In genomic region chr5:24320894-24321293, GRCm38 (mm10) we compare ENCODE assay signal across 9 mouse cellular contexts. TPM values are rescaled to one million over a fixed set of nuclear protein-coding genes. Genes with fewer than 3 reads are reported as not detected.
A peak's percentile ranks its signal among the peaks of the same experiment; 100 is the strongest.
DNase-seq lines count a peak whose midpoint lies in the region; ATAC-seq and TF ChIP-seq lines count a peak whose summit lies in the region.
"Had no signal": no experiment of that assay in that cellular context is flagged by ENCODE, and none has a peak within 500 bp of the region (broad histone marks: within the 10 kb centered on the region; RNA-seq: fewer than 3 reads in every experiment).

No protein-coding gene starts in this region.

- TF ChIP-seq CTCF in heart, adult 2 months (IDR thresholded peaks at IDR 0.05) = no peak
- TF ChIP-seq CTCF in stomach, postnatal 0 days (IDR thresholded peaks at IDR 0.05; ENCODE audit: low read depth) = no peak

- TF ChIP-seq EP300 in heart, adult 2 months (IDR thresholded peaks at IDR 0.05; ENCODE audit: insufficient read depth, low read depth, low read length) = no peak
- TF ChIP-seq EP300 in stomach, postnatal 0 days (optimal IDR thresholded peaks at IDR 0.05) = no peak

- no peak for TF ChIP-seq POLR2A in heart, adult 2 months (IDR thresholded peaks at IDR 0.05; ENCODE audit: insufficient read depth, low read depth, low read length)

- peaks cover 34 to 43% of the 10 kb centered on the region in 2 experiments for H3K4me1 ChIP-seq in heart, embryonic 14.5 days (ENCODE audit: control insufficient read depth in 2 of 2, insufficient read depth in 2 of 2, low read length in 2 of 2)
- peaks cover 2% of the 10 kb centered on the region; the same call in 1 of the 2 replicates for H3K4me1 ChIP-seq in heart, adult 2 months (ENCODE audit: control insufficient read depth, insufficient read depth, low read length)
- peaks cover 19% of the 10 kb centered on the region for H3K4me1 ChIP-seq in neural tube, embryonic 15.5 days
- H3K4me1 ChIP-seq in limb, embryonic 10.5 days = peaks cover 48% of the 10 kb centered on the region
- H3K4me1 ChIP-seq in stomach, postnatal 0 days (replicated peaks; ENCODE audit: control insufficient read depth, insufficient read depth) = no peaks in the 10 kb centered on the region

- no peak overlapping the region for H3K4me3 ChIP-seq in heart, embryonic 14.5 days (ENCODE audit: control insufficient read depth in 1 of 2, insufficient read depth in 1 of 2, low read depth in 1 of 2, low read length in 2 of 2)
- H3K4me3 ChIP-seq in heart, adult 2 months = no peak overlapping the region
- no peak overlapping the region for H3K4me3 ChIP-seq in neural tube, embryonic 15.5 days (replicated peaks)
- H3K4me3 ChIP-seq in limb, embryonic 10.5 days = peak overlapping the region; percentile 42
- H3K4me3 ChIP-seq in stomach, postnatal 0 days (ENCODE audit: low read depth, low read length) = no peak overlapping the region

- H3K4me2 ChIP-seq in heart, embryonic 14.5 days (ENCODE audit: low read length) = peak overlapping the region; percentile 37
- H3K4me2 ChIP-seq in neural tube, embryonic 15.5 days = no peak overlapping the region
- no peak overlapping the region for H3K4me2 ChIP-seq in stomach, postnatal 0 days (replicated peaks; ENCODE audit: low read depth)

- no peak for ATAC-seq in heart, embryonic 14.5 days (ENCODE audit: insufficient number of reproducible peaks, insufficient read depth, low FRiP score, low read depth)
- no peak for ATAC-seq in neural tube, embryonic 15.5 days (ENCODE audit: low FRiP score)
- peak; percentile 18; the same call in 1 of the 2 replicates for ATAC-seq in stomach, postnatal 0 days (ENCODE audit: low FRiP score, low TSS enrichment)

- 59% methylated on average over 5 of the region's 5 CpGs for WGBS in heart, embryonic 14.5 days
- WGBS in heart, adult 2 months = 73% methylated on average over 5 of the region's 5 CpGs
- WGBS in neural tube, embryonic 15.5 days = 44% methylated on average over 5 of the region's 5 CpGs
- 46% methylated on average over 5 of the region's 5 CpGs for WGBS in limb, embryonic 10.5 days
- WGBS in stomach, postnatal 0 days = 66% methylated on average over 5 of the region's 5 CpGs

- DNase-seq in heart, adult 2 months = no peak
- DNase-seq in neural tube, embryonic 10.5 days (ENCODE audit: extremely low spot score, low spot score) = peak; percentile 27
- DNase-seq in limb, embryonic 10.5 days (ENCODE audit: low spot score) = no peak
- no peak for DNase-seq in stomach, postnatal 0 days (ENCODE audit: low spot score)
- DNase-seq in urinary bladder, postnatal 36 days (ENCODE audit: low spot score in 2 of 2) = no peak

- intact Hi-C loops in heart, adult 2 months (cut with DNase I) = no loop called here

- no peaks in the 10 kb centered on the region for H3K9me3 ChIP-seq in heart, embryonic 14.5 days (ENCODE audit: control insufficient read depth, low read length)
- H3K9me3 ChIP-seq in neural tube, embryonic 15.5 days (replicated peaks) = no peaks in the 10 kb centered on the region
- no peaks in the 10 kb centered on the region for H3K9me3 ChIP-seq in limb, embryonic 10.5 days (replicated peaks)
- H3K9me3 ChIP-seq in stomach, postnatal 0 days (ENCODE audit: control insufficient read depth, low read length) = no peaks in the 10 kb centered on the region

- peaks cover 84% of the 10 kb centered on the region for H3K36me3 ChIP-seq in heart, embryonic 14.5 days (ENCODE audit: control insufficient read depth, insufficient read depth, low read length)
- no peaks in the 10 kb centered on the region for H3K36me3 ChIP-seq in heart, adult 2 months (ENCODE audit: control insufficient read depth, insufficient read depth, low read length)
- H3K36me3 ChIP-seq in neural tube, embryonic 15.5 days = peaks cover 40% of the 10 kb centered on the region
- H3K36me3 ChIP-seq in limb, embryonic 10.5 days = peaks cover 45% of the 10 kb centered on the region
- H3K36me3 ChIP-seq in stomach, postnatal 0 days (ENCODE audit: control insufficient read depth, insufficient read depth, low read length) = no peaks in the 10 kb centered on the region

- peak overlapping the region; percentile 49 to 81 for H3K27ac ChIP-seq in heart, embryonic 14.5 days (replicated peaks in 1 of 2; ENCODE audit: control insufficient read depth in 1 of 2, insufficient read depth in 1 of 2, low read depth in 2 of 2, low read length in 2 of 2)
- H3K27ac ChIP-seq in heart, adult 2 months = no peak overlapping the region; the same call in 1 of the 2 replicates
- H3K27ac ChIP-seq in neural tube, embryonic 15.5 days (replicated peaks) = no peak overlapping the region
- H3K27ac ChIP-seq in limb, embryonic 10.5 days = peak overlapping the region; percentile 95
- no peak overlapping the region for H3K27ac ChIP-seq in stomach, postnatal 0 days (replicated peaks)

- H3K79me2 ChIP-seq in heart, adult 2 months (replicated peaks; ENCODE audit: control insufficient read depth, insufficient read depth, low read length) = no peaks in the 10 kb centered on the region

- H3K9ac ChIP-seq in heart, embryonic 14.5 days (ENCODE audit: low read length) = peak overlapping the region; percentile 35
- no peak overlapping the region for H3K9ac ChIP-seq in heart, adult 2 months (ENCODE audit: low read depth, low read length)
- H3K9ac ChIP-seq in neural tube, embryonic 15.5 days (replicated peaks) = no peak overlapping the region
- H3K9ac ChIP-seq in stomach, postnatal 0 days (ENCODE audit: low read length) = 0 out of 2 replicates have a peak overlapping the region, but pooled peaks have one; percentile 23

- H3K27me3 ChIP-seq in heart, embryonic 14.5 days (ENCODE audit: control insufficient read depth, insufficient read depth, low read length) = no peaks in the 10 kb centered on the region
- no peaks in the 10 kb centered on the region for H3K27me3 ChIP-seq in heart, adult 2 months (ENCODE audit: control insufficient read depth, insufficient read depth, low read length)
- no peaks in the 10 kb centered on the region for H3K27me3 ChIP-seq in neural tube, embryonic 15.5 days (replicated peaks)
- H3K27me3 ChIP-seq in limb, embryonic 10.5 days (ENCODE audit: low read depth, poor library complexity, severe bottlenecking) = peaks cover 26% of the 10 kb centered on the region
- no peaks in the 10 kb centered on the region for H3K27me3 ChIP-seq in stomach, postnatal 0 days (ENCODE audit: control insufficient read depth, insufficient read depth, low read length)

RNA-seq across cellular contexts. Expression of gene Kcnh2, which starts 30.5 kb away (rescaled TPM):
- polyA plus RNA-seq in heart, embryonic 14.5 days (2014; fragmentation: Nextera tagmentation; extraction: Ambion mirVana) = 23.5 and 32.9 TPM in 2 replicates
- total RNA-seq in heart, adult 2 months (2021) = 10 to 100 TPM; 59.3 to 68.5 TPM
- 119 and 121 TPM in 2 replicates for polyA plus RNA-seq in heart, adult 2 months (2012; rRNA removed)
- 12.7 and 18.2 TPM in 2 replicates for polyA plus RNA-seq in neural tube, embryonic 15.5 days (2015; fragmentation: Nextera tagmentation; extraction: Ambion mirVana)
- polyA plus RNA-seq in limb, embryonic 10.5 days (2016; fragmentation: Nextera tagmentation; extraction: Ambion mirVana) = 15.0 and 19.3 TPM in 2 replicates
- polyA plus RNA-seq in stomach, postnatal 0 days (2015; fragmentation: Nextera tagmentation; extraction: Ambion mirVana) = 3.7 and 3.8 TPM in 2 replicates
- total RNA-seq: monocyte, adult 5-6 weeks had no signal

RNA-seq across cellular contexts. Expression of gene Nos3, which starts 43.7 kb away (rescaled TPM):
- 27.7 and 28.2 TPM in 2 replicates for polyA plus RNA-seq in heart, embryonic 14.5 days (2014; fragmentation: Nextera tagmentation; extraction: Ambion mirVana)
- 10 to 100 TPM; 23.5 to 24.4 TPM for total RNA-seq in heart, adult 2 months (2021)
- 26.3 and 30.7 TPM in 2 replicates for polyA plus RNA-seq in heart, adult 2 months (2012; rRNA removed)
- 9.3 and 10.6 TPM in 2 replicates for polyA plus RNA-seq in neural tube, embryonic 15.5 days (2015; fragmentation: Nextera tagmentation; extraction: Ambion mirVana)
- polyA plus RNA-seq in limb, embryonic 10.5 days (2016; fragmentation: Nextera tagmentation; extraction: Ambion mirVana) = 8.4 and 8.9 TPM in 2 replicates
- polyA plus RNA-seq in stomach, postnatal 0 days (2015; fragmentation: Nextera tagmentation; extraction: Ambion mirVana) = 3.1 and 3.2 TPM in 2 replicates
- total RNA-seq: hematopoietic stem cell, adult 5-6 weeks; monocyte, adult 5-6 weeks had no signal

Comparison
In these comparisons a context has a peak if more than half of its experiments do, and no peak if none do; other contexts are left out.
1. H3K27ac ChIP-seq: peak in heart, embryonic 14.5 days (2 of 2) and limb, embryonic 10.5 days (single experiment); none in heart, adult 2 months (single experiment), neural tube, embryonic 15.5 days (single experiment) and stomach, postnatal 0 days (single experiment).
2. H3K9ac ChIP-seq: peak in heart, embryonic 14.5 days (single experiment) and stomach, postnatal 0 days (single experiment); none in heart, adult 2 months (single experiment) and neural tube, embryonic 15.5 days (single experiment).